Mouse (Mus musculus): ENCODE measurements around the gene Kcnk12.

The Kcnk12 gene

DNA sequence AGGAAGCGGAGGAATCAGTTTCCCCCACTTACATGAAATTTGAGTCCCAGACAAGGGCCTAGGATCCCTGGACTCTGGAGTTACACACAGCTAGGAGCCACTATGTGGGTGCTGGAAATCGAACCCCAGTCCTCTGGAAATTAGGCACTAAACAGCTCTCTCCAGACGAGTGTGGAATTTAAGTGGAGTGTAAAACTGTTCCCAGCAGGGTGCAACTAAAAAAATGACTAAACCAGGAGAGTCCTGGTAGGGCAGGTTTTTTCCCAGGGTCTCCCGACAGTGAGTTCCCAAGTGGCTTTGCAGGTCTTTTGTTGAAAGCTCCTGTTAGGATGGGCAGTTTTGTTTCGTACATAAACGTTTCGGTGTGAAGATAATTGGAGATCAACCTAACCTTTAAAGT lies 73.1 kb downstream of the Kcnk12 start:
- no peak for DNase-seq (ENCODE audit: inconsistent age in 2 of 2, low spot score in 1 of 2)

DNA sequence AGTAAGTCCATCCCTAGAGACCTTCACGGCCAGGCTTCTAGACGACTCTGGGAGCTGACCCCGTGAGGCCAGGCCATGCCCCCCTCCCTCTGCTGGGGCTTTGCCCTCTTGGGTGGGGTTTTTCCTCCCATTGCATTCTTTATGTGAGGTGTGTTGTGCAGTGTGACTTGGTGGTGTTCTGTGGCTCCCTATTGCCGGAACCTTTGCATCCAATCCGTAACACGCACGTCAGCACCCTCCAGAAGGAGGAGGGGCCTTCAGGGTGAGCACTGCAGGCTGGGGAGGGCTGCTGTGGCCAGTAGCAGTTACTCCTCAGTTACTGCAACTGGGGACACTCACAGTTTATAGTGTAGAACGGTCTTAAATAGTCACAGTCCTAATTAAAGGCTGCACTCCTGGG lies 97.7 kb downstream of the Kcnk12 start:
- no peak for DNase-seq (ENCODE audit: inconsistent age in 2 of 2, low spot score in 1 of 2)

DNA sequence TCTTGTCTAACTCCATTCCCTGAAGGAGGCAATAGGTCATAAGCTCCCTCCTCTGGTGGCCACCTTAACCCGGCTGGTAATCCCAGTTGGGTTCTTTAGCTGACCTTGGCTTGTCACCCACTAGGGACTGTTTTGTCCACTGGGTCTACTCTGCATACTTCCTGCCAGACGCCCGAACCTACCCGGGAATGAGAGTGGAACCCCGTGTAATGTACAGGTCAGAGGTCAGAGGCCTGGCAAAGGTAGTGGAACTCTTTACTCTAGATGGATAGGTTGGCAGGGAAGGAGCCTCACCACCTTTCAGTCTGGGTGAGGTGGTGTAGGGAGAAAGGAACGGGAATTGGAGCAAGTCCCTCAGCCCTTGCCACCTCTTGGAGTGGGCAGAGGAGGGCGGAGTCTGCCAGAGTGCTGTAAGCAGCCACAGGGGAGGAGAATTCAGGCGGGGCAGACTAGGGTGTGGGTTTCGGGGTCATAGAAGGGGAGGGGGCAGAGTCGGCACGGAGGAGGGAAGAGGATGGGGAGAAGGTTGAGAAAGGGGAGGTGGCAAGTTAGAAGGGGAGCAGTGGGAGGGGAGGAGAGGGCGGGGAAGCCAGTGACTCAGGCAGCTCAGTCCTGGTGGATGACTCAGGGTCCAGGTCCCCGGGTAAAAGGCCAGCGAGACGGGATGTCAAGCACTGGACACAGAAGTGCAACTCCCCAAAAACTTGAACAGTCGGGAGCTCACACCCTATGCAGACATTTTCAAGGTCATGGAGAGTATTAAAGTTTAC lies 98.6 kb downstream of the Kcnk12 start:
- DNase-seq (ENCODE audit: inconsistent age in 2 of 2, low spot score in 1 of 2) = peak; percentile 48 to 50

DNA sequence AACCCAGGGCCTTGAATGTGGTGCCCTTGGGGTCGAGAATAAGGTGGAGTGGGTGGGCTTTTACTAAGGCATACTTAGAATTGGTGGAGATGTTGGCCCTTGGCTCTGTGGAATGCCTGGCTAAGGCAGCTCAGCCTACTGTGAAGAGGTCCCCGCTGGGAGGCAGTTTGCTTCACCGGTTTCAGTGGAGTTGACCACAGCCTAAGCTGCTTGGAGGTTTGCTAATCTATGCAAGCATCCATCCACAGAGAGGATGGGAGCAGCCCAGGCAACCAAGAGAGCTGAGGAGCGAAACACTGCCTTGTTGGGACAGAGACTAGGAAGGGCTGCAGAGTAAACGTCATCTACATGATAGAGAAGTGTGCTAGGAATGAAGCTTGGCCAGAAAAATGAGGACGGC lies 101.0 kb downstream of the Kcnk12 start:
- no peak for DNase-seq (ENCODE audit: inconsistent age in 2 of 2, low spot score in 1 of 2)

DNA sequence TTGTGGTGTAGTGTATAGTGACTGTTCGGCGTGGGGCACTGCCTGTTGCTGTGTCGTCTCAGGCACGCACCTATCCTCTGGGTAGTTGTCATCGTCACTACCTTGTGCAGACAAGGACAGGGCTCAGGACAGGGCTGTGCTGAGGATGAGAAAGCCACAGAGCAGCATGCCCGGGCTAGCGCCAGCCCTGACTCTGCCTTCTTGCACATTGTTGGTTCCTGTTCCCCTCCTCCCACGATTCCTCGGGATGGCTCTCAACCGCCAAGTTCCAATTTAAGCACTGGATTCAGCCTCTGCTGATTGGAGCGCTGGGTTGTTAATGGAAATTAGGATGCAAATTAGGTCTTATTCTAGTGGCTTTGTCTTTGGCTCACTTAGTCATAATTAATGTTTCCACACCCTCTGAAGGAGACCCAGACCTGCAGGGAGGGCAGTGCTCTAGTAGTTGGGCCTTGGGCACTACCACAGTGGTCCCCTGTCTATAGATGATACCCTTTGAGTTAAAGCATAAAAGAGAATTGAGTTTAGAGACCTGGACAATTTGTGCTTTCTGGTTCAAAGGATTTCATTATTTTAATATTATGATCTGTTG lies 101.8 kb downstream of the Kcnk12 start:
- DNase-seq (ENCODE audit: inconsistent age in 2 of 2, low spot score in 1 of 2) = no peak
